Mouse (Mus musculus) thymus, adult 2 months (tissue): Measurements from ENCODE around the gene Tmem252. TPM values are rescaled to one million over a fixed set of nuclear protein-coding genes. Genes with fewer than 3 reads are reported as not detected.

Source experiments
- DNase-seq: peaks from one replicate; pipeline ENCODE4 v3.0.0; 2021
- H3K27ac ChIP-seq: fragments of 200-500 bp; 2 replicates; pipeline ENCODE4 v1.5.1; 2012; ENCODE audit warnings: low read length, control low read depth; ENCODE audit not compliant: control insufficient read depth, insufficient read depth
- H3K27me3 ChIP-seq: fragments of 200-500 bp; 2 replicates; pipeline ENCODE4 v1.6.1; 2012; ENCODE audit warnings: mild to moderate bottlenecking, low read length, moderate library complexity, mixed read lengths; ENCODE audit not compliant: control insufficient read depth, insufficient read depth
- H3K36me3 ChIP-seq: fragments of 200-500 bp; 2 replicates; pipeline ENCODE4 v1.6.1; 2012; ENCODE audit warnings: mild to moderate bottlenecking, low read length, moderate library complexity; ENCODE audit not compliant: control insufficient read depth, insufficient read depth
- H3K4me1 ChIP-seq: fragments of 200-500 bp; replicated peaks from 2 replicates; pipeline ENCODE4 v1.6.1; 2012; ENCODE audit warnings: low read length; ENCODE audit not compliant: control insufficient read depth, insufficient read depth
- H3K4me3 ChIP-seq: fragments of 200-500 bp; 2 replicates; pipeline ENCODE4 v1.5.1; 2012; ENCODE audit warnings: mild to moderate bottlenecking, low read length, control low read depth, moderate library complexity; ENCODE audit not compliant: control insufficient read depth, insufficient read depth
- CTCF ChIP-seq: fragments of 200-500 bp; IDR thresholded peaks from 2 replicates; pipeline ENCODE4 v1.5.1; 2012; ENCODE audit warnings: mild to moderate bottlenecking, control low read depth, low read length, moderate library complexity, borderline replicate concordance; ENCODE audit not compliant: control insufficient read depth, poor library complexity, insufficient read depth; ENCODE audit errors: extremely low read depth
- POLR2A ChIP-seq: fragments of 200-500 bp; IDR thresholded peaks from 2 replicates; pipeline ENCODE4 v1.6.1; 2012; ENCODE audit warnings: mild to moderate bottlenecking, low read length, control low read depth, moderate library complexity; ENCODE audit not compliant: control insufficient read depth, poor library complexity, insufficient read depth; ENCODE audit errors: extremely low read depth
- WGBS: fragments of 180-500 bp; shearing (Covaris S2); methylation state at CpG from one replicate; pipeline ENCODE4 v1.1.7; 2018; 5-methylcytosine and 5-hydroxymethylcytosine counted together
- polyA plus RNA-seq: library from polyadenylated mRNA; depleted of rRNA; stranded (reverse); fragments of >200 nt; gene quantifications from 2 replicates; pipeline ENCODE4 v1.2.3, GENCODE M21; 2012; rRNA removed

The Tmem252 gene
- polyA plus RNA-seq, 1 experiment, result 0.31 TPM

DNA sequence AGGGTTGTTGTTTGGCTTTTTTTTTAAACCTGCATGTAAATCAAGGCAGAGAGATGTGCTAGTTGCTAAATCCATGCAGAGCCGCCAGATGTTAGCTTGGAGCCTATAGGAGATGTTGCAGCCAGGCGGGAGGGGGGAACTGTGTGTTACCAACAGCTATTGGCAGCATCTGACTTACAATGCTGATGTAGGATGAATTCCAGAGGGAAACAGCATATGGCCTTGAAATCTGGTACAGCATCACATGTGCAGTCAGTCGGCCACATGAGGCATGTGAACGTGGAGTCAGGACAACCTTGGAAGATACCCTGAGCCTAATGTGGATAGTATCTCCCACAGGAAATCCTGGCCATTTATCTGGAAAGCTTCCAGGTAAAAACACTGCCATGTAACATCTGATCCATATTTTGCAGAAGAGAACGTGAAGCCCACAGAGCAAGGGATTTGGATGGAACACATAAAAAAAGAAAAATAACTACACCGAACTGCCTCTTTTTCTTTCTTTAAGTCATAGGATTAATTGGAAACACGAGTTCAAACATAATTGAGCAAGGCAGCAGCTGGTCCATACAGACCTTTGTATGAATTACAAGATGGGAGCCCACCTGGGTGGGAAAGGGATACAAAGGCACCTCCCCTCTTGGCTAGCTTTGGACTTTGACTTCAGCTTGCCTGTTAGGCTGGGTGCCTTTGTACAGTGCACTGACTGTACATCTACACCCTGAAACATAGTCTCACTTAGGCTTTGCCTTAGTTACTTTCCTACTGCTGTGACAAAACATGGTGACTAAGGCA, 42.7 kb downstream of the Tmem252 start:
- Histone ChIP-seq H3K4me1 (no peaks in the 10 kb centered on the region), H3K27ac (no peak overlapping the region), H3K27me3 (no peaks in the 10 kb centered on the region), H3K36me3 (no peaks in the 10 kb centered on the region), H3K4me3 (no peak overlapping the region)
- TF ChIP-seq CTCF (no peak), POLR2A (no peak)
- WGBS, result 95% methylated on average over 7 of the region's 7 CpGs
- DNase-seq, result no peak

DNA sequence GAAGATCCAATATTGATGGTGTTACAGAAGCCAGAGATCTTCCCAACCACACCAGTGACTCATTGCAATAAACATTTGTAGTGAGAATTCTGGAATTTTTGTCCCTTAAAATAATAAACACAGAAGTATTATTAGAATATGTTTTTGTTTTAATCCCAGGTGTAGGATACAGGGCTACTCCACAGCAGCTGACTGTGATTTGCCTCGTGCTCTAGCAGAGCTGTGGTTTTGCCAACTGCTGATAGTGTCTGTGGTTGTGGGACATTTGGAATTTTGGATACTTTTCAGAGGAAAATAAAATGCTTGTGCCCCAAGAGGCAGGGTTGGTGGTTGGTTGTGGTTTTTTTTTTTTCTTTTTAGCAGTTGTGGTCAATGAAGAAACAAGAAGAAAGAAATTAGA, 44.2 kb downstream of the Tmem252 start:
- no peak for DNase-seq
- no peaks in the 10 kb centered on the region for H3K4me1 ChIP-seq
- H3K4me3 ChIP-seq, result no peak overlapping the region
- H3K36me3 ChIP-seq, result no peaks in the 10 kb centered on the region
- TF ChIP-seq POLR2A (no peak), CTCF (no peak)
- WGBS, result 7% methylated on average over 1 of the region's 1 CpGs
- no peaks in the 10 kb centered on the region for H3K27me3 ChIP-seq
- H3K27ac ChIP-seq, result no peak overlapping the region

DNA sequence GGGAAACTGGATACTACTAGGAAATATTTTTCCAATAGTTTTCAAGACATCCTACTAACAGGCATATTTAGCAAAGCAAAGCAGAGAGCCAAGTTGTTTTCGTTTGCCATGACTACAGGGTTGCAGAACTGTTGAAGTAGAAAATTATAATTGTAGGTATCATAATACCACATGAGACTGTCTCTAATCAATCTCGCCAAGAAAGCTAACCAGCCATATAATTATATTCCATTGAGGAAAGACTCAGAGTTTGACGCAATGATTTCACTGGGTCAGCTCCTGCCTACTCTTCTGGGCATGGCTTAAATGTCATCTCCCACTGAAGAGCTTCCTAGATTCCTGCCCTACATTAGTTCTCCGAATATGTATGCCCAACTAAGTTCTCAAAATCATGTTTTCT, 45.7 kb downstream of the Tmem252 start:
- no peak for DNase-seq
- WGBS, result 86% methylated on average over 4 of the region's 4 CpGs
- no peaks in the 10 kb centered on the region for H3K4me1 ChIP-seq
- H3K4me3 ChIP-seq, result no peak overlapping the region
- no peak for TF ChIP-seq CTCF
- no peak for TF ChIP-seq POLR2A
- H3K36me3 ChIP-seq, result no peaks in the 10 kb centered on the region
- no peak overlapping the region for H3K27ac ChIP-seq
- no peaks in the 10 kb centered on the region for H3K27me3 ChIP-seq

DNA sequence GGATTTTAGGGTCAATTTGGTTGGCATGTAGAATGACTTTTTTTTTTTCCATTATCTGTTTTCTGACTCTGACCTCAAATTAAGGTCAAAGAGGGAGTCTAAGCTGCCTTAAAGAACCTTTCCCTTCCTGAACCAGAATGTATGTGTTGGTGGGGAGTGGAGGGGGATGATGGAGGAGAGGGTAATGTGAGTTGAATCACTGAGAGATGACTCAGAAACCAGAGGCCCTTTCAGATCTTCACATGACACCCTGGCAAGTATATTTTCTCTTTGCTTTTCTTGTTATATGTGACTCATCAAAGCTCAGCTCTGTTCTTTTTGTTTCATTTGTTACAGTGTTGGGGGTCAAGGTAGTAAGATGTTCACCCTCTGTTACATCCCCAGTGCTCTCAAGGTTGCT, 46.6 kb downstream of the Tmem252 start:
- Histone ChIP-seq H3K36me3 (no peaks in the 10 kb centered on the region), H3K27me3 (no peaks in the 10 kb centered on the region), H3K4me3 (no peak overlapping the region), H3K27ac (no peak overlapping the region), H3K4me1 (no peaks in the 10 kb centered on the region)
- no peak for DNase-seq
- TF ChIP-seq POLR2A (no peak), CTCF (no peak)

DNA sequence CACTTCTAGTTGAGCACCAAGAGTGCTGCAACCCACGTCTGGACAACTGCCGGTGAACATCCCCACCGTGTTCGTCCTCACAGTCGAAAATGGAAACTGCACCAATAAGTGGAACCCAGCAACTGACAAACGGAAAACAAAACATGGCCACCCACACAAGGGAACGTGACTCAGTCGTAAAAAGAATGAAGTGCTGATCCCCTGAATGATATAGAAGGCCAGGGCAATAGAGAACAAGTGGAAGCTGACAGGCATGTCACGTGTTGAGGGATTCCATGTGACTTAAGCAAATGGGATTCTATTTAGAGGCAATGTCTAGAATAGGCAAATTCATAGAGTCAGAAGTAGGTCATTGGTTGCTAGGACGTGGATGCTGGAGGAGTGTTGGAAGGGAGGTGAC, 50.6 kb downstream of the Tmem252 start:
- no peak for TF ChIP-seq POLR2A
- TF ChIP-seq CTCF, result no peak

DNA sequence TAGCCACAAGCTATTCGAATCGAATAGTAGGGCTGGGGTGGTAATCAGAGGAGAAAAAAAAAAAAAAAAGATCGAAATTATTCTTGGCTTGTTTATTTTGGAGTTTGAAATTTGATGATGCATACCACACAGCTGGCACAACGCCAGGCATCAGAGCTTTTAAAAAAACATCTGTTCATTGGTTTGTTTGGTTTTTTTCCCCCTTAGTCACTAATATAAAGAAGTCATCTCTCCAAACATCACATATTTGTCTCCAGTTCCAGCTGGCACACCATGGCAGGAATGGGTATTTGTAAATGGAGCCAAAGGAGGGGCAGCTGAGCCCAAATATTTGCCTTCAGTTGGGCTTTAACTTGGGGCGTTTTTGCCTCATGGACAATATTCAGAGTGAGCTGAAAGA, 56.9 kb downstream of the Tmem252 start:
- TF ChIP-seq CTCF, result no peak
- no peak for TF ChIP-seq POLR2A
- Histone ChIP-seq H3K4me3 (no peak overlapping the region), H3K36me3 (no peaks in the 10 kb centered on the region), H3K4me1 (no peaks in the 10 kb centered on the region), H3K27ac (no peak overlapping the region), H3K27me3 (no peaks in the 10 kb centered on the region)
- 70% methylated on average over 5 of the region's 5 CpGs for WGBS
- DNase-seq, result no peak

More for the DNA sequence above, 50.6 kb downstream of the Tmem252 start:
- Histone ChIP-seq H3K4me3 (no peak overlapping the region), H3K4me1 (no peaks in the 10 kb centered on the region), H3K36me3 (no peaks in the 10 kb centered on the region), H3K27ac (no peak overlapping the region), H3K27me3 (no peaks in the 10 kb centered on the region)
- 93% methylated on average over 10 of the region's 10 CpGs for WGBS
- DNase-seq, result no peak

Other genes with a start within 250 kb of the Tmem252 start
- 34.3 and 44.7 TPM in 2 replicates for gene Fam122a, start 196.7 kb upstream of the Tmem252 start, polyA plus RNA-seq
- gene Pip5k1b, start 118.1 kb upstream of the Tmem252 start, polyA plus RNA-seq, result 5.0 TPM in 2 replicates
- gene Pgm5, start 187.8 kb downstream of the Tmem252 start, polyA plus RNA-seq, result 4.4 and 7.2 TPM in 2 replicates
- 8.1 and 12.9 TPM in 2 replicates for gene Gm10053, start 201.7 kb downstream of the Tmem252 start, polyA plus RNA-seq
- not detected in 2 replicates for gene Foxd4, start 227.2 kb downstream of the Tmem252 start, polyA plus RNA-seq